8 mouse cellular contexts compared by ENCODE assay signal in genomic region chr11:51916033-51916929, GRCm38 (mm10). TPM values are rescaled to one million over a fixed set of nuclear protein-coding genes. Genes with fewer than 3 reads are reported as not detected.
DNase-seq lines count a peak whose midpoint lies in the region; ATAC-seq and TF ChIP-seq lines count a peak whose summit lies in the region.

No protein-coding gene starts in this region.

- no peaks in the 10 kb centered on the region for H3K36me3 ChIP-seq in C2C12 (ENCODE audit: control insufficient read depth, insufficient read depth)
- H3K36me3 ChIP-seq in forebrain, embryonic 12.5 days (replicated peaks), result no peaks in the 10 kb centered on the region
- no peaks in the 10 kb centered on the region for H3K36me3 ChIP-seq in heart, postnatal 0 days (replicated peaks; ENCODE audit: control insufficient read depth, insufficient read depth, low read length)
- H3K36me3 ChIP-seq in liver, embryonic 15.5 days (replicated peaks), result no peaks in the 10 kb centered on the region
- H3K36me3 ChIP-seq in neural tube, embryonic 12.5 days, result no peaks in the 10 kb centered on the region
- H3K36me3 ChIP-seq in testis, adult 2 months (ENCODE audit: control insufficient read depth, insufficient read depth, low read length), result no peaks in the 10 kb centered on the region

- peak; percentile 49; the same call in 1 of the 2 replicates for ATAC-seq in forebrain, embryonic 12.5 days (ENCODE audit: low FRiP score)
- peak; percentile 94 for ATAC-seq in heart, postnatal 0 days (ENCODE audit: insufficient read depth, low read depth)
- peak; percentile 82 for ATAC-seq in liver, embryonic 15.5 days (ENCODE audit: insufficient read depth)
- ATAC-seq in neural tube, embryonic 12.5 days (ENCODE audit: low FRiP score, low read depth), result peak; percentile 71

- no peak for TF ChIP-seq CTCF in C2C12 (IDR thresholded peaks at IDR 0.05; ENCODE audit: control insufficient read depth, insufficient read depth, insufficient read length)
- TF ChIP-seq CTCF in bone marrow, adult 2 months (IDR thresholded peaks at IDR 0.05; ENCODE audit: control insufficient read depth, insufficient read depth, low read length), result no peak
- TF ChIP-seq CTCF in heart, postnatal 0 days (IDR thresholded peaks at IDR 0.05; ENCODE audit: low read depth), result no peak
- no peak for TF ChIP-seq CTCF in testis, adult 2 months (IDR thresholded peaks at IDR 0.05; ENCODE audit: control insufficient read depth, insufficient read depth, insufficient replicate concordance, low read depth, low read length)

- H3K27me3 ChIP-seq in C2C12 (ENCODE audit: control insufficient read depth, insufficient read depth, insufficient read length), result no peaks in the 10 kb centered on the region
- no peaks in the 10 kb centered on the region; the same call in 1 of the 2 replicates for H3K27me3 ChIP-seq in forebrain, embryonic 12.5 days
- H3K27me3 ChIP-seq in heart, postnatal 0 days (ENCODE audit: control insufficient read depth, insufficient read depth, low read length), result no peaks in the 10 kb centered on the region
- H3K27me3 ChIP-seq in liver, embryonic 15.5 days, result peaks cover 8% of the 10 kb centered on the region; the same call in 1 of the 2 replicates
- H3K27me3 ChIP-seq in neural tube, embryonic 12.5 days (replicated peaks), result no peaks in the 10 kb centered on the region
- H3K27me3 ChIP-seq in testis, adult 2 months (ENCODE audit: control insufficient read depth, insufficient read depth, low read length), result no peaks in the 10 kb centered on the region

- TF ChIP-seq EP300 in heart, postnatal 0 days (IDR thresholded peaks at IDR 0.05; ENCODE audit: low read depth), result peak; percentile 100

- H3K79me2 ChIP-seq in C2C12 (ENCODE audit: control insufficient read depth, insufficient read depth), result no peaks in the 10 kb centered on the region

- 2% methylated on average over 29 of the region's 29 CpGs for WGBS in bone marrow, adult 2 months
- WGBS in forebrain, embryonic 12.5 days, result 2% methylated on average over 29 of the region's 29 CpGs
- under 1% methylated on average over 29 of the region's 29 CpGs for WGBS in heart, postnatal 0 days
- WGBS in liver, embryonic 15.5 days (ENCODE audit: insufficient replicate concordance), result 1% methylated on average over 29 of the region's 29 CpGs
- under 1% methylated on average over 29 of the region's 29 CpGs for WGBS in neural tube, embryonic 12.5 days

- no peak overlapping the region for H3ac ChIP-seq in C2C12 (ENCODE audit: control insufficient read depth, insufficient read length, low read depth)

- H3K4me3 ChIP-seq in C2C12 (ENCODE audit: insufficient read depth, poor library complexity, severe bottlenecking), result peak overlapping the region; percentile 16
- peak overlapping the region; percentile 66 for H3K4me3 ChIP-seq in bone marrow, adult 2 months (replicated peaks; ENCODE audit: control insufficient read depth, low read depth, low read length)
- peak overlapping the region; percentile 32 for H3K4me3 ChIP-seq in forebrain, embryonic 12.5 days (replicated peaks)
- H3K4me3 ChIP-seq in heart, postnatal 0 days (ENCODE audit: low read depth, low read length), result peak overlapping the region; percentile 45
- peak overlapping the region; percentile 41 for H3K4me3 ChIP-seq in liver, embryonic 15.5 days (replicated peaks)
- H3K4me3 ChIP-seq in neural tube, embryonic 12.5 days, result peak overlapping the region; percentile 12
- peak overlapping the region; percentile 20 for H3K4me3 ChIP-seq in testis, adult 2 months (ENCODE audit: control insufficient read depth, low read depth, low read length)

- TF ChIP-seq POLR2A in bone marrow, adult 2 months (IDR thresholded peaks at IDR 0.05; ENCODE audit: borderline replicate concordance, control insufficient read depth, low read depth, low read length), result peak; percentile 29; the same call in 1 of the 2 replicates
- no peak for TF ChIP-seq POLR2A in testis, adult 2 months (IDR thresholded peaks at IDR 0.05; ENCODE audit: control insufficient read depth, low read depth, low read length)

- H3K79me3 ChIP-seq in C2C12 (ENCODE audit: low read depth), result no peaks in the 10 kb centered on the region

- peak overlapping the region; percentile 67 for H3K27ac ChIP-seq in bone marrow, adult 2 months (ENCODE audit: control insufficient read depth, insufficient read depth, low read depth, low read length, poor library complexity)
- no peak overlapping the region for H3K27ac ChIP-seq in forebrain, embryonic 12.5 days
- H3K27ac ChIP-seq in heart, postnatal 0 days (ENCODE audit: low read depth), result peak overlapping the region; percentile 98
- H3K27ac ChIP-seq in liver, embryonic 15.5 days (replicated peaks), result peak overlapping the region; percentile 67
- H3K27ac ChIP-seq in neural tube, embryonic 12.5 days, result no peak overlapping the region
- peak overlapping the region; percentile 52 for H3K27ac ChIP-seq in testis, adult 2 months (ENCODE audit: control insufficient read depth, insufficient read depth, low read depth, low read length)

- H3K9me3 ChIP-seq in forebrain, embryonic 12.5 days, result no peaks in the 10 kb centered on the region
- no peaks in the 10 kb centered on the region for H3K9me3 ChIP-seq in heart, postnatal 0 days (replicated peaks; ENCODE audit: control insufficient read depth, low read length)
- no peaks in the 10 kb centered on the region for H3K9me3 ChIP-seq in liver, embryonic 15.5 days (replicated peaks)
- no peaks in the 10 kb centered on the region for H3K9me3 ChIP-seq in neural tube, embryonic 12.5 days

- DNase-seq in heart, postnatal 0 days (ENCODE audit: low spot score), result peak; percentile 98
- peak; percentile 84 to 91 for DNase-seq in kidney, postnatal 4 days

- peak overlapping the region; percentile 55 for H3K4me2 ChIP-seq in forebrain, embryonic 12.5 days
- peak overlapping the region; percentile 65 for H3K4me2 ChIP-seq in heart, postnatal 0 days (ENCODE audit: low read depth, low read length)
- peak overlapping the region; percentile 64 for H3K4me2 ChIP-seq in liver, embryonic 15.5 days
- H3K4me2 ChIP-seq in neural tube, embryonic 12.5 days (replicated peaks), result peak overlapping the region; percentile 59

- peak overlapping the region; percentile 41 for H3K9ac ChIP-seq in forebrain, embryonic 12.5 days
- H3K9ac ChIP-seq in heart, postnatal 0 days (replicated peaks; ENCODE audit: low read depth, low read length), result peak overlapping the region; percentile 57
- H3K9ac ChIP-seq in liver, embryonic 15.5 days, result no peak overlapping the region
- H3K9ac ChIP-seq in neural tube, embryonic 12.5 days, result 0 out of 2 replicates have a peak overlapping the region, but pooled peaks have one; percentile 9

- H3K4me1 ChIP-seq in bone marrow, adult 2 months (ENCODE audit: control insufficient read depth, insufficient read depth, low read length), result peaks cover 2% of the 10 kb centered on the region
- H3K4me1 ChIP-seq in forebrain, embryonic 12.5 days, result peaks cover 15% of the 10 kb centered on the region
- H3K4me1 ChIP-seq in heart, postnatal 0 days (ENCODE audit: control insufficient read depth, insufficient read depth), result peaks cover 10% of the 10 kb centered on the region; the same call in 1 of the 2 replicates
- H3K4me1 ChIP-seq in liver, embryonic 15.5 days (replicated peaks), result peaks cover 21% of the 10 kb centered on the region
- peaks cover 10% of the 10 kb centered on the region for H3K4me1 ChIP-seq in neural tube, embryonic 12.5 days
- H3K4me1 ChIP-seq in testis, adult 2 months (ENCODE audit: control insufficient read depth, insufficient read depth, low read length), result peaks cover 11% of the 10 kb centered on the region

TF ChIP-seq in C2C12, 6 proteins besides CTCF, POLR2A, EP300 and RAD21:
- TF ChIP-seq MYOD1 (IDR thresholded peaks at IDR 0.05; ENCODE audit: control insufficient read depth, insufficient read length, low read depth) (peak; percentile 66), MYOG (IDR thresholded peaks at IDR 0.05; ENCODE audit: control insufficient read depth, extremely low read depth, insufficient read length) (no peak), FOSL1 (IDR thresholded peaks at IDR 0.05; ENCODE audit: insufficient read depth, low read length, poor library complexity, severe bottlenecking) (peak; percentile 9)

RNA-seq across cellular contexts. Expression of gene Cdkn2aipnl, which starts 51.2 kb away (rescaled TPM):
- polyA plus RNA-seq in C2C12 (2012; fragmentation: generic; extraction: Trizol), result 52.7 TPM
- polyA plus RNA-seq in bone marrow, adult 2 months (2011; ENCODE audit: insufficient read depth, insufficient read length, low replicate concordance, missing spikeins), result 20.9 and 27.8 TPM in 2 replicates
- 114 and 122 TPM in 2 replicates for polyA plus RNA-seq in forebrain, embryonic 12.5 days (2016; fragmentation: Nextera tagmentation; extraction: Ambion mirVana)
- total RNA-seq in heart, postnatal 0 days (2014; rRNA removed; ENCODE audit: low replicate concordance), result 37.6 and 58.0 TPM in 2 replicates
- polyA plus RNA-seq in heart, postnatal 0 days (2015; fragmentation: Nextera tagmentation; extraction: Ambion mirVana), result 40.7 and 46.9 TPM in 2 replicates
- polyA plus RNA-seq in liver, embryonic 15.5 days (2015; fragmentation: Nextera tagmentation; extraction: Ambion mirVana), result 46.3 and 48.6 TPM in 2 replicates
- 111 and 112 TPM in 2 replicates for polyA plus RNA-seq in neural tube, embryonic 12.5 days (2016; fragmentation: Nextera tagmentation; extraction: Ambion mirVana)
- 7.0 and 8.0 TPM in 2 replicates for polyA plus RNA-seq in testis, adult 2 months (2012; rRNA removed)

RNA-seq across cellular contexts. Expression of gene Jade2, which starts 58.8 kb away (rescaled TPM):
- polyA plus RNA-seq in C2C12 (2012; fragmentation: generic; extraction: Trizol), result 4.0 TPM
- 5.5 and 5.9 TPM in 2 replicates for polyA plus RNA-seq in bone marrow, adult 2 months (2011; ENCODE audit: insufficient read depth, insufficient read length, low replicate concordance, missing spikeins)
- polyA plus RNA-seq in forebrain, embryonic 12.5 days (2016; fragmentation: Nextera tagmentation; extraction: Ambion mirVana), result 0.49 and 0.65 TPM in 2 replicates
- total RNA-seq in heart, postnatal 0 days (2014; rRNA removed; ENCODE audit: low replicate concordance), result 1.9 and 2.3 TPM in 2 replicates
- 0.60 and 0.72 TPM in 2 replicates for polyA plus RNA-seq in heart, postnatal 0 days (2015; fragmentation: Nextera tagmentation; extraction: Ambion mirVana)
- 0.69 and 0.83 TPM in 2 replicates for polyA plus RNA-seq in liver, embryonic 15.5 days (2015; fragmentation: Nextera tagmentation; extraction: Ambion mirVana)
- 0.23 and 0.32 TPM in 2 replicates for polyA plus RNA-seq in neural tube, embryonic 12.5 days (2016; fragmentation: Nextera tagmentation; extraction: Ambion mirVana)
- polyA plus RNA-seq in testis, adult 2 months (2012; rRNA removed), result 2.9 and 3.4 TPM in 2 replicates

Comparison
In these comparisons a context has a peak if more than half of its experiments do, and no peak if none do; other contexts are left out.
1. H3K4me3 ChIP-seq: peak in every context shown above with its lines; median percentile 66 in bone marrow, adult 2 months; 45 in heart, postnatal 0 days; 41 in liver, embryonic 15.5 days; 32 in forebrain, embryonic 12.5 days; 20 in testis, adult 2 months; 16 in C2C12; 12 in neural tube, embryonic 12.5 days.
2. H3K27ac ChIP-seq: peak in bone marrow, adult 2 months (single experiment), heart, postnatal 0 days (single experiment), liver, embryonic 15.5 days (single experiment) and testis, adult 2 months (single experiment); none in forebrain, embryonic 12.5 days (single experiment) and neural tube, embryonic 12.5 days (single experiment).
3. Peak in every context shown above with its lines, with median percentiles within 50 percentile points of each other: ATAC-seq and H3K4me2 ChIP-seq.